Mouse (Mus musculus) stomach, embryonic 15.5 days (tissue): Measurements from ENCODE around the gene Iqcf5. TPM values are rescaled to one million over a fixed set of nuclear protein-coding genes. Genes with fewer than 3 reads are reported as not detected.

ENCODE experiments used
- ATAC-seq: fragments of 200-750 bp; cut with Nextera tagmentation; 2 replicates; pipeline ENCODE4 v1.8.0; 2017; ENCODE audit warnings: low read depth, moderate number of reproducible peaks, moderate TSS enrichment; ENCODE audit not compliant: insufficient read depth, low FRiP score
- H3K27ac ChIP-seq: fragments of 300-500 bp; sonication (generic); 2 replicates; pipeline ENCODE4 v1.5.1; 2015; ENCODE audit warnings: mild to moderate bottlenecking, inconsistent platforms
- H3K27me3 ChIP-seq: fragments of 300-500 bp; sonication (generic); replicated peaks from 2 replicates; pipeline ENCODE4 v1.6.1; 2015; ENCODE audit warnings: inconsistent platforms
- H3K36me3 ChIP-seq: fragments of 300-500 bp; sonication (generic); 2 replicates; pipeline ENCODE4 v1.6.1; 2015; ENCODE audit warnings: inconsistent platforms
- H3K4me1 ChIP-seq: fragments of 300-500 bp; sonication (generic); 2 replicates; pipeline ENCODE4 v1.6.1; 2015; ENCODE audit warnings: inconsistent platforms
- H3K4me2 ChIP-seq: fragments of 300-500 bp; sonication (generic); 2 replicates; pipeline ENCODE4 v1.6.1; 2015; ENCODE audit warnings: mild to moderate bottlenecking, inconsistent platforms
- H3K4me3 ChIP-seq: fragments of 300-500 bp; sonication (generic); replicated peaks from 2 replicates; pipeline ENCODE4 v1.5.1; 2015; ENCODE audit warnings: inconsistent platforms
- H3K9ac ChIP-seq: fragments of 300-500 bp; sonication (generic); 2 replicates; pipeline ENCODE4 v1.6.1; 2015; ENCODE audit warnings: inconsistent platforms
- H3K9me3 ChIP-seq: fragments of 300-500 bp; sonication (generic); 2 replicates; pipeline ENCODE4 v1.6.1; 2016; ENCODE audit warnings: inconsistent platforms
- WGBS: fragments of 180-500 bp; shearing (Covaris S2); methylation state at CpG from one replicate; pipeline ENCODE4 v1.1.7; 2015; 5-methylcytosine and 5-hydroxymethylcytosine counted together
- polyA plus RNA-seq: library from polyadenylated mRNA; unstranded; fragments of >200 nt; fragmentation: Nextera tagmentation; extraction: Ambion mirVana; gene quantifications from 2 replicates; pipeline ENCODE4 v1.2.1, GENCODE M21; 2015

The Iqcf5 gene
- polyA plus RNA-seq, 1 experiment from 2014 or later, result not detected

DNA sequence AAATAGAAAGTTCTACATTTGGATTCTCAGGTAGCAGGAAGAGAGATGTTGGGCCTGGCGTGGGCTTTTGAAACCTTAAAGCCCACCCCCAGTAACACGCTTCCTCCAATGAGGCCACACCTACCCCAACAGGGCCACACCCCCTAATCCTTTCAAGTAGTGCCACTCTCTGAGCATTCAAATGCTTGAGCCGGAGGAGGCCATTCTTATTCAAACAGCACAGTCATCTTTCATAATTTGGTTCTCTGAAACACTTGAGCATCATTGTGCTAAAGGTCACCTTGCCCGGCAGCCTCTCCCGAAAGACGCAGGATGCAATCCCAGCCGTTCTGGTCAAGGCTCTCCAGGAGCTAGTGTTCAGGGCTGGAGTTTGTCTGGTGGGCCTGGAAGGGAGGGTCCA is 19.9 kb downstream of the Iqcf5 start:
- ATAC-seq, result no peak
- Histone ChIP-seq H3K4me1 (no peaks in the 10 kb centered on the region), H3K27me3 (no peaks in the 10 kb centered on the region), H3K36me3 (no peaks in the 10 kb centered on the region), H3K9ac (no peak overlapping the region), H3K27ac (no peak overlapping the region), H3K9me3 (no peaks in the 10 kb centered on the region), H3K4me3 (no peak overlapping the region), H3K4me2 (no peak overlapping the region)
- 90% methylated on average over 7 of the region's 7 CpGs for WGBS

DNA sequence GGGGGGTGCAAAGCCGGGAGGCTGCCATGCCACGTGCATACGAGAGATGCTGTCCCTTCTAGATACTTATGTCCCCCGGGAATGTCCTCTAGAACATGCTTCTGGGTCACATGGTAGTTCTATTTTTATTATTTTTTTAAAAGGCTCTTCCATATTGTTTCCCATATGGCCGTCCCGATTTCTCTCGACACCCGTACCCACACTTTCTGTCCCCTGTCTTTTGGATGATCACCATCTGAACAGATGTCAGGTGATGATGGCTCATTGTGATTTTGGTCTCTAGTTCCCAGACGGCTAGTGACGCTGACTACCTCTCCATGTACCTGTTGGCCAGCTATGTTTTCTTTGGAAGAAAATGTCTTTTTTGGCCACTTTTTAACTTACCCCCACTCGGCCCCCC is 20.6 kb downstream of the Iqcf5 start:
- no peaks in the 10 kb centered on the region for H3K4me1 ChIP-seq
- WGBS, result 87% methylated on average over 11 of the region's 11 CpGs
- H3K36me3 ChIP-seq, result no peaks in the 10 kb centered on the region
- H3K4me3 ChIP-seq, result no peak overlapping the region
- no peaks in the 10 kb centered on the region for H3K27me3 ChIP-seq
- no peak overlapping the region for H3K27ac ChIP-seq
- no peak for ATAC-seq
- H3K4me2 ChIP-seq, result no peak overlapping the region
- no peak overlapping the region for H3K9ac ChIP-seq
- no peaks in the 10 kb centered on the region for H3K9me3 ChIP-seq

DNA sequence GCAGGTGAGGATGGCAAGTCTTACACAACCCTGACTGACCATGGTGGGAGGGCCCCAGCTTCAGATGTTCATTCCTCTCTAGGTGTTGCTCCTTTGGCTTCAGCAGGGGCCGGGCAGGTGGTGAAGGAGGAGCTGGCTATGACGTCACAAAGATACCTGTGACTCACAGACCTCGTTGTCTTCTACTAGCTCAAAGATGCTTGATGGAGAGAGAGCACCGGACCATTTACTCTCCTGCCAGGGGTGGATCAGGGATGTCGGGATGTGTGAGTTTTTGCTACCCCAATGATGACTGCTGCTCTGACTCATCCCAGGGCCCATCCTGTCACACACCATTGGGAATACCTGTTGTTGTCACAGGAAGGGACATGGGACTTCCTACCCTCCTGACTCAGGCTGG is 47.2 kb downstream of the Iqcf5 start, which contains the start of gene Iqcf3:
TSS of gene Iqcf3 (minus strand) at position 101 of the 400 bp plus-strand sequence.
- no peak within 1 kb of the TSS for H3K9ac ChIP-seq
- no peaks in the 10 kb centered on the region for H3K27me3 ChIP-seq
- no peaks in the 10 kb centered on the region for H3K9me3 ChIP-seq
- no peak within 1 kb of the TSS for H3K4me2 ChIP-seq
- H3K27ac ChIP-seq, result no peak within 1 kb of the TSS
- ATAC-seq, result no peak
- WGBS, result 85% methylated on average over 5 of the region's 5 CpGs
- no peak within 1 kb of the TSS for H3K4me3 ChIP-seq
- no peaks in the 10 kb centered on the region for H3K36me3 ChIP-seq
- H3K4me1 ChIP-seq, result no peaks in the 10 kb centered on the region

DNA sequence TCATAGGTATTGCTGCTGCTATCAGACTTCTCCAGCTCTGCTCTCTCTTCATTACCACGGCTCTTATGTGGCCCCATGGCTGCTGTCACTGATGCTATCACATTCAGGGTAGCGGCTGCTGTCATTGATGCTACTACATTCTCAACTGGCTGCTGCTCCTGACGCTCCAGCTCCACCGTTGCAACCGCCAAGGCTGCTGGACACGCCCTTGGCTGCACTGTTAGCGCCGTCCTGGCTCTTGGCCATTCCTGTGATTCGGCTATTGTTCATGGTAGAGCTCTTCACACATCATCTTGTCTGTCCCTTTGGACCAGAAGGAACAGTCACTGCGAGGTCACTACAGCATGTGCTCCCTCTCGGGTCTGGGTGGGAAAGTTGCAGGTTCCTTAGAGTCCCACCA is 47.9 kb downstream of the Iqcf5 start:
- Histone ChIP-seq H3K9ac (no peak overlapping the region), H3K27ac (no peak overlapping the region), H3K4me2 (no peak overlapping the region), H3K27me3 (no peaks in the 10 kb centered on the region), H3K4me1 (no peaks in the 10 kb centered on the region), H3K9me3 (no peaks in the 10 kb centered on the region), H3K36me3 (no peaks in the 10 kb centered on the region), H3K4me3 (no peak overlapping the region)
- WGBS, result 89% methylated on average over 11 of the region's 11 CpGs
- no peak for ATAC-seq

DNA sequence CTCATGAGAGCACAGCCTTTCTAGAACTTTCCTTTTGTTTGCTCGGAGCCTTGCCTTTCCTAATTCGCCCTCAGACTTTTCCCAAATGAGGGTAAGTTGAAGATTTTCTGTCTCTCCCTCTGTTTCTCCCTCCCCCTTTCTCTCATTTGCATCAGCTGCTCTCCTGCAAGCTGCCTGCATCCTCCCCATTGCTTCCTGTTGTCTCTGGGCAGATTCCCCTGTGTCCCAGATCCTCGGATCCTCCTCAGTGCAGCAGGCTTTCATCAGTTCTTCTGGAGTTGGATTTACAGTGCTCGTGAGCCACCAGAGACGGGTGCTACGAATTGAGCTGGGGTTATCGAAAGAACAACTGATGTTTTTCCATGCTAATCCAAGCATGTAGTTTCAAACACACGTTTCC is 49.7 kb downstream of the Iqcf5 start:
- no peaks in the 10 kb centered on the region for H3K27me3 ChIP-seq
- ATAC-seq, result no peak
- H3K9me3 ChIP-seq, result no peaks in the 10 kb centered on the region
- H3K4me2 ChIP-seq, result no peak overlapping the region
- 70% methylated on average over 8 of the region's 8 CpGs for WGBS
- H3K27ac ChIP-seq, result no peak overlapping the region
- H3K36me3 ChIP-seq, result no peaks in the 10 kb centered on the region
- H3K4me3 ChIP-seq, result no peak overlapping the region
- H3K9ac ChIP-seq, result no peak overlapping the region
- H3K4me1 ChIP-seq, result no peaks in the 10 kb centered on the region

Other genes starting within 250 kb of the Iqcf5 start
- gene Poc1a, start 233.5 kb upstream of the Iqcf5 start, polyA plus RNA-seq, result 24.7 and 25.4 TPM in 2 replicates
- 16.8 and 17.1 TPM in 2 replicates for gene Dusp7, start 145.9 kb upstream of the Iqcf5 start, polyA plus RNA-seq
- gene Rpl29, start 85.1 kb upstream of the Iqcf5 start, polyA plus RNA-seq, result 805 and 953 TPM in 2 replicates
- gene Acy1, start 76.3 kb upstream of the Iqcf5 start, polyA plus RNA-seq, result 37.9 and 50.7 TPM in 2 replicates
- 26.2 and 26.9 TPM in 2 replicates for gene Abhd14b, start 67.1 kb upstream of the Iqcf5 start, polyA plus RNA-seq
- 48.6 and 48.7 TPM in 2 replicates for gene Abhd14a, start 66.9 kb upstream of the Iqcf5 start, polyA plus RNA-seq
- gene Pcbp4, start 61.3 kb upstream of the Iqcf5 start, polyA plus RNA-seq, result 51.8 and 58.9 TPM in 2 replicates
- 0.19 and 0.42 TPM in 2 replicates for gene Gpr62, start 48.6 kb upstream of the Iqcf5 start, polyA plus RNA-seq
- 44.3 and 46.5 TPM in 2 replicates for gene Rrp9, start 38.6 kb upstream of the Iqcf5 start, polyA plus RNA-seq
- gene Parp3, start 37.6 kb upstream of the Iqcf5 start, polyA plus RNA-seq, result 2.9 and 3.7 TPM in 2 replicates
- gene Iqcf1, start 14.6 kb upstream of the Iqcf5 start, polyA plus RNA-seq, result not detected in 2 replicates
- gene Iqcf3, start 47.1 kb downstream of the Iqcf5 start, polyA plus RNA-seq, result not detected in 2 replicates
- gene Iqcf4, start 56.4 kb downstream of the Iqcf5 start, polyA plus RNA-seq, result not detected in 2 replicates
- not detected in 2 replicates for gene Iqcf6, start 112.0 kb downstream of the Iqcf5 start, polyA plus RNA-seq
- not detected in 2 replicates for gene Grm2, start 141.5 kb downstream of the Iqcf5 start, polyA plus RNA-seq
- gene Tex264, start 171.4 kb downstream of the Iqcf5 start, polyA plus RNA-seq, result 51.5 and 53.7 TPM in 2 replicates